16 mouse cellular contexts compared by ENCODE assay signal in genomic region chr16:77235449-77235848, GRCm38 (mm10).
DNase-seq lines count a peak whose midpoint lies in the region; ATAC-seq and TF ChIP-seq lines count a peak whose summit lies in the region.
"Had no signal": no experiment of that assay in that cellular context is flagged by ENCODE, and none has a peak within 500 bp of the region (broad histone marks: within the 10 kb centered on the region; RNA-seq: fewer than 3 reads in every experiment).

No protein-coding gene starts in this region.

- no peak for ATAC-seq in forebrain, embryonic 16.5 days
- ATAC-seq in midbrain, embryonic 11.5 days (ENCODE audit: low FRiP score), result no peak
- ATAC-seq in neural tube, embryonic 14.5 days (ENCODE audit: low read depth), result no peak
- ATAC-seq: lung, postnatal 0 days; Patski had no signal

- H3K36me3 ChIP-seq in forebrain, embryonic 16.5 days (ENCODE audit: control insufficient read depth, insufficient read depth), result no peaks in the 10 kb centered on the region
- no peaks in the 10 kb centered on the region for H3K36me3 ChIP-seq in midbrain, embryonic 11.5 days (ENCODE audit: control insufficient read depth, insufficient read depth, low read length)
- no peaks in the 10 kb centered on the region for H3K36me3 ChIP-seq in neural tube, embryonic 14.5 days (ENCODE audit: control insufficient read depth, insufficient read depth, low read length)

- peak overlapping the region; percentile 59 for H3K4me2 ChIP-seq in forebrain, embryonic 16.5 days (ENCODE audit: low read length)
- H3K4me2 ChIP-seq in midbrain, embryonic 11.5 days, result no peak overlapping the region
- peak overlapping the region; percentile 51 for H3K4me2 ChIP-seq in neural tube, embryonic 14.5 days (ENCODE audit: low read depth, low read length)

- WGBS in forebrain, embryonic 16.5 days, result 9% methylated on average over 5 of the region's 5 CpGs
- 75% methylated on average over 5 of the region's 5 CpGs for WGBS in midbrain, embryonic 11.5 days
- 36% methylated on average over 5 of the region's 5 CpGs for WGBS in neural tube, embryonic 14.5 days

- TF ChIP-seq CTCF in layer of hippocampus, adult 2 months (conservative IDR thresholded peaks at IDR 0.05), result no peak

- H3K27ac ChIP-seq in layer of hippocampus, adult 2 months, result peak overlapping the region; percentile 96
- H3K27ac ChIP-seq in forebrain, embryonic 16.5 days (ENCODE audit: low read length), result peak overlapping the region; percentile 97
- peak overlapping the region; percentile 35 for H3K27ac ChIP-seq in midbrain, embryonic 11.5 days (ENCODE audit: low read depth, low read length)
- H3K27ac ChIP-seq in neural tube, embryonic 14.5 days (ENCODE audit: low read depth, low read length), result peak overlapping the region; percentile 96
- H3K27ac ChIP-seq: liver, embryonic 14.5 days had no signal

- H3K27me3 ChIP-seq in forebrain, embryonic 16.5 days (replicated peaks; ENCODE audit: control insufficient read depth, insufficient read depth, low read length), result no peaks in the 10 kb centered on the region
- H3K27me3 ChIP-seq in midbrain, embryonic 11.5 days (ENCODE audit: control insufficient read depth, insufficient read depth, low read length), result no peaks in the 10 kb centered on the region
- no peaks in the 10 kb centered on the region for H3K27me3 ChIP-seq in neural tube, embryonic 14.5 days (ENCODE audit: control insufficient read depth, insufficient read depth, low read length)

- H3K9ac ChIP-seq in forebrain, embryonic 16.5 days (replicated peaks; ENCODE audit: low read depth, low read length), result peak overlapping the region; percentile 63
- no peak overlapping the region for H3K9ac ChIP-seq in midbrain, embryonic 11.5 days (ENCODE audit: low read length)
- H3K9ac ChIP-seq in neural tube, embryonic 14.5 days (replicated peaks; ENCODE audit: low read depth, low read length), result peak overlapping the region; percentile 52
- H3K9ac ChIP-seq: liver, embryonic 14.5 days had no signal

- DNase-seq in layer of hippocampus, adult 2 months (ENCODE audit: low spot score in 2 of 2), result no peak
- DNase-seq in layer of hippocampus, adult 11-12 months (ENCODE audit: low spot score), result no peak
- no peak for DNase-seq in midbrain, embryonic 11.5 days (ENCODE audit: low spot score, missing footprints)
- no peak for DNase-seq in adrenal gland, adult 2 months
- no peak for DNase-seq in cerebellum, adult 11-12 months
- no peak for DNase-seq in layer of hippocampus, adult 9-11 months
- DNase-seq: gastrocnemius, postnatal 14 days; heart, postnatal 4 days; kidney, adult 11 months; kidney, postnatal 25 days; thymus, adult 18-20 months had no signal

- no peaks in the 10 kb centered on the region for H3K9me3 ChIP-seq in forebrain, embryonic 16.5 days (ENCODE audit: control insufficient read depth, low read length)
- no peaks in the 10 kb centered on the region for H3K9me3 ChIP-seq in midbrain, embryonic 11.5 days (ENCODE audit: control insufficient read depth, low read length)
- H3K9me3 ChIP-seq in neural tube, embryonic 14.5 days (ENCODE audit: control insufficient read depth, low read length), result no peaks in the 10 kb centered on the region

- peaks cover 14% of the 10 kb centered on the region for H3K4me1 ChIP-seq in forebrain, embryonic 16.5 days (replicated peaks; ENCODE audit: control insufficient read depth, insufficient read depth, low read length)
- peaks cover 29% of the 10 kb centered on the region for H3K4me1 ChIP-seq in midbrain, embryonic 11.5 days (ENCODE audit: control insufficient read depth, insufficient read depth, low read length)
- H3K4me1 ChIP-seq in neural tube, embryonic 14.5 days (ENCODE audit: control insufficient read depth, insufficient read depth, low read length), result 0 out of 2 replicates have a peak, but pooled peaks cover 3% of the 10 kb centered on the region

- H3K4me3 ChIP-seq in layer of hippocampus, adult 2 months, result no peak overlapping the region; the same call in 1 of the 2 replicates
- H3K4me3 ChIP-seq in forebrain, embryonic 16.5 days (replicated peaks; ENCODE audit: low read length), result peak overlapping the region; percentile 39
- no peak overlapping the region for H3K4me3 ChIP-seq in midbrain, embryonic 11.5 days (ENCODE audit: low read depth, low read length)
- H3K4me3 ChIP-seq in neural tube, embryonic 14.5 days (ENCODE audit: low read depth, low read length), result peak overlapping the region; percentile 40

Comparison
In these comparisons a context has a peak if more than half of its experiments do, and no peak if none do; other contexts are left out.
1. H3K27ac ChIP-seq: peak in every context shown above with its lines; median percentile 97 in forebrain, embryonic 16.5 days; 96 in layer of hippocampus, adult 2 months; 96 in neural tube, embryonic 14.5 days; 35 in midbrain, embryonic 11.5 days.
2. H3K4me3 ChIP-seq: peak in forebrain, embryonic 16.5 days (single experiment) and neural tube, embryonic 14.5 days (single experiment); none in layer of hippocampus, adult 2 months (single experiment) and midbrain, embryonic 11.5 days (single experiment).